Mouse (Mus musculus): Measurements from ENCODE around the gene Ice1. TPM values are rescaled to one million over a fixed set of nuclear protein-coding genes. Genes with fewer than 3 reads are reported as not detected.

Gene Ice1
- polyA plus RNA-seq, 1 experiment: 15.4 TPM

DNA sequence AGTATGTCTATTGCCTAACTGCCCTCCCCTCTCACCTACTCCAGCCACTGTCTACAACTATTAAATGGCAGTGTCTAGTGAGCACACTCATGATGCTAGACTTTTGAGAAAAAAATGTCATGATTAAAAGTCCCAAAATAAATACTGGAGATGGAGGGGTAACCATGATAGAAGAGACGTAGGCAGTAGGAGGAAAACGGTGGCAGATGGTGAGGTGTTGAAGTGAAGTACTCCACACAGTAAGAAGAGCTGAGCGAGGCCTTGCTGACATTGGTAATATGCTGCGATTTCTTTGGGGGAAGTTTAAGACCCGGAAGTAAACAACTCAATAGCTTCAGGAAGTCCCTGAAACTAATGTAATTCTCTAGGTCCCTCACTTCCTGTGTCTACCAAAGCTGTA, 104.0 kb downstream of the Ice1 start:
- 91% methylated on average over 5 of the region's 5 CpGs for WGBS
- H3K27me3 ChIP-seq (replicated peaks; ENCODE audit: control insufficient read depth, insufficient read depth, low read length): no peaks in the 10 kb centered on the region
- no peaks in the 10 kb centered on the region for H3K36me3 ChIP-seq (ENCODE audit: control insufficient read depth, insufficient read depth, low read length)
- H3K4me3 ChIP-seq (ENCODE audit: insufficient read depth, low read depth, low read length): no peak overlapping the region
- H3K27ac ChIP-seq (ENCODE audit: insufficient read depth, low read depth, low read length): no peak overlapping the region
- DNase-seq: no peak
- TF ChIP-seq POLR2A (IDR thresholded peaks at IDR 0.05; ENCODE audit: low read depth, low read length): no peak
- TF ChIP-seq CTCF (conservative IDR thresholded peaks at IDR 0.05; ENCODE audit: insufficient read depth, insufficient read length, low read depth, low read length): no peak
- H3K4me1 ChIP-seq (ENCODE audit: control insufficient read depth, insufficient read depth, low read length): no peaks in the 10 kb centered on the region

DNA sequence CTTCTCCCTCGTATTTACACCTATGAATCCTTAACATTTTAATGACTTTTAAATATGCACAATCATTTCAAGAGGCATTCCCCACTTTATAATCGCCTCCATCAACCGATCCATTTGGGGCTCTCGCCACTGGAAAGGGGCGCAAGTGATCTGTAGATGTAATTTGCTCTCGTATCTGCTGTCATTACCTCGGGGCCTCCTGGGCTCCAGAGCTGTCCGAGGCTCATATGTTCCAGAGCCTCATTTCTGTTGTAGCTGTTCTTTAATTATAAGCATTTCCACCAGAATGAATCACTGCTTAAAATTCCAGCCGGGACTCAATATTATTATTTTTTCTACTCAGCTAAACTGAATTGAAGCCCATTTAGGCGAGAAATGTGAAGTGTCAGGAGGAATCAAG, 104.7 kb downstream of the Ice1 start:
- no peak overlapping the region for H3K4me3 ChIP-seq (ENCODE audit: insufficient read depth, low read depth, low read length)
- H3K27ac ChIP-seq (ENCODE audit: insufficient read depth, low read depth, low read length): no peak overlapping the region
- 86% methylated on average over 10 of the region's 10 CpGs for WGBS
- H3K4me1 ChIP-seq (ENCODE audit: control insufficient read depth, insufficient read depth, low read length): no peaks in the 10 kb centered on the region
- DNase-seq: no peak
- no peaks in the 10 kb centered on the region for H3K36me3 ChIP-seq (ENCODE audit: control insufficient read depth, insufficient read depth, low read length)
- TF ChIP-seq POLR2A (IDR thresholded peaks at IDR 0.05; ENCODE audit: low read depth, low read length) (no peak), CTCF (conservative IDR thresholded peaks at IDR 0.05; ENCODE audit: insufficient read depth, insufficient read length, low read depth, low read length) (no peak)
- H3K27me3 ChIP-seq (replicated peaks; ENCODE audit: control insufficient read depth, insufficient read depth, low read length): no peaks in the 10 kb centered on the region

DNA sequence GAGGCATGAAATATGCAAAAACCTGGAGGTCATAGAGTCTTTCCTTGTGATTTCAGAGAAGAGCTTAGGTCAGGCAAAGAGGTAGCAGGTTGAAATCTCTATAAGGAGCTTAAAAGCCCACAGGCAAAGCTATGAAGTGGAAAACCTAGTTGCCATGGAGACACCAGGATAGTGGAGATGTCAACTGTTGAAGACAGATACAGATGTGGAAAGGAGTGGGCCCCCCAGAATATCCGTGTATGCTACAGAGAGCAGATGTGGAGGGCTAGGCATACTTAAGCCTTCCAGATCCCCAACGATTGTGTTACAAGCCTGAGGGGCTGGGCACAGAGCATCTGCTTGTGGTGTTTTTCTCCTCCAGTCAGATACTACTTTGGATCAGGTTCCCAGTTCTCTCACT, 119.8 kb downstream of the Ice1 start:
- no peak for DNase-seq
- Histone ChIP-seq H3K27ac (ENCODE audit: insufficient read depth, low read depth, low read length) (no peak overlapping the region), H3K27me3 (replicated peaks; ENCODE audit: control insufficient read depth, insufficient read depth, low read length) (no peaks in the 10 kb centered on the region), H3K4me1 (ENCODE audit: control insufficient read depth, insufficient read depth, low read length) (no peaks in the 10 kb centered on the region), H3K4me3 (ENCODE audit: insufficient read depth, low read depth, low read length) (no peak overlapping the region), H3K36me3 (ENCODE audit: control insufficient read depth, insufficient read depth, low read length) (no peaks in the 10 kb centered on the region)
- 64% methylated on average over 2 of the region's 2 CpGs for WGBS
- TF ChIP-seq POLR2A (IDR thresholded peaks at IDR 0.05; ENCODE audit: low read depth, low read length): no peak
- no peak for TF ChIP-seq CTCF (conservative IDR thresholded peaks at IDR 0.05; ENCODE audit: insufficient read depth, insufficient read length, low read depth, low read length)

DNA sequence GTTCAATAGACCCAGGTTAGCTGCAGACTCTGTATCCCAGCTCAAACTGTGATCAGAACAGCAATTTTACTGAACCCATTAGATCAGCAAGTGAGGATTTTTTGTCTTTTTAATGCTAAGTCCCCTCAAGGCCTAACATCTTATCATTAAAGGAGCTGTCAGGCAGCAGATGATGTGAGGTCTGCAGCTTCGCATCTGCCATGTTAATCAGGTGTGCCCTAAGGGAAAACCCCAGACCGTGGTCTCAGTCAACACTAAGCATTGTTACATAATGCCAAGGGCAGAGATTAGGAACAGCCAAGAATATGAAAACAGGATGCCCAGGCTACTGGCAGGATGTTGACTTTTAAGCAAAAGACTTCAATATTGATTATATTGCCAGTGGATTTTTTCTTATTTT, 122.4 kb downstream of the Ice1 start:
- Histone ChIP-seq H3K4me1 (ENCODE audit: control insufficient read depth, insufficient read depth, low read length) (no peaks in the 10 kb centered on the region), H3K27me3 (replicated peaks; ENCODE audit: control insufficient read depth, insufficient read depth, low read length) (no peaks in the 10 kb centered on the region), H3K36me3 (ENCODE audit: control insufficient read depth, insufficient read depth, low read length) (no peaks in the 10 kb centered on the region), H3K4me3 (ENCODE audit: insufficient read depth, low read depth, low read length) (no peak overlapping the region), H3K27ac (ENCODE audit: insufficient read depth, low read depth, low read length) (no peak overlapping the region)
- no peak for DNase-seq
- TF ChIP-seq POLR2A (IDR thresholded peaks at IDR 0.05; ENCODE audit: low read depth, low read length): no peak
- TF ChIP-seq CTCF (conservative IDR thresholded peaks at IDR 0.05; ENCODE audit: insufficient read depth, insufficient read length, low read depth, low read length): no peak
- WGBS: 84% methylated on average over 2 of the region's 2 CpGs

DNA sequence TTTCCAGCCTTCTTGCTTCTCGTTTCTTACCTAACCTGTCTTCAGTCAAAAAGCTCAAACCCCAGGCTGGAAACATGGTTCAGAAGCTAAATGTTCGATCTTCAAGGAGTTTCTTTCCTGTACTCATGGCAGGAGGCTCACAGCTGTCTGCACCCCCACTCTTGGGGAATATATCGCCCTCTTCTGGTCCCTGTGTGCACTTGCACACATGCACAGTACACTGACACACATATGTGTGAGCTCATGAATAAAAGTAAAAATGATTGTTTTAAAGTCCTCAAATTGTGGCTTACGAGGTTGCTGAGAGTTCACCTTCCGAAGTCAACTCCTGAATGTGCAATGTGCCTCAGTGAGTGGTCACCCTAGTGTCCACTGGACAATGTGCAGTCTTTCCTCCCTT, 127.2 kb downstream of the Ice1 start:
- no peaks in the 10 kb centered on the region for H3K4me1 ChIP-seq (ENCODE audit: control insufficient read depth, insufficient read depth, low read length)
- no peak overlapping the region for H3K4me3 ChIP-seq (ENCODE audit: insufficient read depth, low read depth, low read length)
- 78% methylated on average over 5 of the region's 5 CpGs for WGBS
- TF ChIP-seq POLR2A (IDR thresholded peaks at IDR 0.05; ENCODE audit: low read depth, low read length) (no peak), CTCF (conservative IDR thresholded peaks at IDR 0.05; ENCODE audit: insufficient read depth, insufficient read length, low read depth, low read length) (no peak)
- H3K36me3 ChIP-seq (ENCODE audit: control insufficient read depth, insufficient read depth, low read length): no peaks in the 10 kb centered on the region
- no peak for DNase-seq
- no peaks in the 10 kb centered on the region for H3K27me3 ChIP-seq (replicated peaks; ENCODE audit: control insufficient read depth, insufficient read depth, low read length)
- H3K27ac ChIP-seq (ENCODE audit: insufficient read depth, low read depth, low read length): no peak overlapping the region

GRCm38 (mm10) chr13:70509375-70510016, 127.9 kb downstream of the Ice1 start:
- no peaks in the 10 kb centered on the region for H3K4me1 ChIP-seq (ENCODE audit: control insufficient read depth, insufficient read depth, low read length)
- DNase-seq: no peak
- H3K4me3 ChIP-seq (ENCODE audit: insufficient read depth, low read depth, low read length): no peak overlapping the region
- no peak for TF ChIP-seq POLR2A (IDR thresholded peaks at IDR 0.05; ENCODE audit: low read depth, low read length)
- no peak for TF ChIP-seq CTCF (conservative IDR thresholded peaks at IDR 0.05; ENCODE audit: insufficient read depth, insufficient read length, low read depth, low read length)
- H3K27me3 ChIP-seq (replicated peaks; ENCODE audit: control insufficient read depth, insufficient read depth, low read length): no peaks in the 10 kb centered on the region
- no peak overlapping the region for H3K27ac ChIP-seq (ENCODE audit: insufficient read depth, low read depth, low read length)
- WGBS: 74% methylated on average over 8 of the region's 8 CpGs
- H3K36me3 ChIP-seq (ENCODE audit: control insufficient read depth, insufficient read depth, low read length): no peaks in the 10 kb centered on the region

- no peak for TF ChIP-seq CTCF (conservative IDR thresholded peaks at IDR 0.05; ENCODE audit: insufficient read depth, insufficient read length, low read depth, low read length)
- TF ChIP-seq POLR2A (IDR thresholded peaks at IDR 0.05; ENCODE audit: low read depth, low read length): no peak
- no peaks in the 10 kb centered on the region for H3K36me3 ChIP-seq (ENCODE audit: control insufficient read depth, insufficient read depth, low read length)
- no peak overlapping the region for H3K4me3 ChIP-seq (ENCODE audit: insufficient read depth, low read depth, low read length)
- H3K4me1 ChIP-seq (ENCODE audit: control insufficient read depth, insufficient read depth, low read length): no peaks in the 10 kb centered on the region
- H3K27ac ChIP-seq (ENCODE audit: insufficient read depth, low read depth, low read length): no peak overlapping the region
- DNase-seq: no peak
- 67% methylated on average over 5 of the region's 5 CpGs for WGBS
- no peaks in the 10 kb centered on the region for H3K27me3 ChIP-seq (replicated peaks; ENCODE audit: control insufficient read depth, insufficient read depth, low read length)
Observed at GRCm38 (mm10) chr13:70508708-70509374, 128.6 kb downstream of the Ice1 start.

Other genes with a start within 250 kb of the Ice1 start
- gene Adamts16, start 204.2 kb upstream of the Ice1 start, polyA plus RNA-seq (2012; rRNA removed): 1.2 and 1.4 TPM in 2 replicates